Mouse (Mus musculus): Measurements from ENCODE around the gene Mast3.

The Mast3 gene

GRCm38 (mm10) chr8:70804481-70805206 lies at the start of gene Mast3:
Mast3 (minus strand) TSS chr8:70805054.
- DNase-seq (ENCODE audit: low spot score): no peak

GRCm38 (mm10) chr8:70853863-70854262 lies 49.0 kb upstream of the Mast3 start:
- no peak for DNase-seq (ENCODE audit: low spot score)

GRCm38 (mm10) chr8:70852595-70853231 lies 47.9 kb upstream of the Mast3 start:
- no peak for DNase-seq (ENCODE audit: low spot score)

GRCm38 (mm10) chr8:70851837-70852236 lies 47.0 kb upstream of the Mast3 start:
- DNase-seq (ENCODE audit: low spot score): no peak

DNA sequence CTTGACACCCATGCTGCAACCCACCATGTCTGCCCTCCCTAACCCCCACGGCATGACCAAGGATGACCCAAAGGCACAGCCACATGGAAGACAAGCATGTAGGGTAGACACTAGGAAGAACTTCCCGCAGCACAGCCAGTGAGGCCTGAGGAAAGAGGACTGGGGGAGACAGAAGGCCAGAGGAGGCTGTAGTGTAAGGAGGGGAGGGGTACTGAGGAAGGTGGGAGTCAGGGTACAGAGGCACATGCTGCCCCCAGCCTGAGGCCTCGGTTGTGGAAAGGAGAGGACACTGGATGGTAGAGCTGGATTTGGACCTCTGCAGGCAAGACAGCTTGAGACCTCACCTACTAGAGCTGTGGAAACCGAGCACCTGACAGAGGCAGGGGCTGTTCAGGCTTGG lies 46.1 kb upstream of the Mast3 start:
- no peak for DNase-seq (ENCODE audit: low spot score)

DNA sequence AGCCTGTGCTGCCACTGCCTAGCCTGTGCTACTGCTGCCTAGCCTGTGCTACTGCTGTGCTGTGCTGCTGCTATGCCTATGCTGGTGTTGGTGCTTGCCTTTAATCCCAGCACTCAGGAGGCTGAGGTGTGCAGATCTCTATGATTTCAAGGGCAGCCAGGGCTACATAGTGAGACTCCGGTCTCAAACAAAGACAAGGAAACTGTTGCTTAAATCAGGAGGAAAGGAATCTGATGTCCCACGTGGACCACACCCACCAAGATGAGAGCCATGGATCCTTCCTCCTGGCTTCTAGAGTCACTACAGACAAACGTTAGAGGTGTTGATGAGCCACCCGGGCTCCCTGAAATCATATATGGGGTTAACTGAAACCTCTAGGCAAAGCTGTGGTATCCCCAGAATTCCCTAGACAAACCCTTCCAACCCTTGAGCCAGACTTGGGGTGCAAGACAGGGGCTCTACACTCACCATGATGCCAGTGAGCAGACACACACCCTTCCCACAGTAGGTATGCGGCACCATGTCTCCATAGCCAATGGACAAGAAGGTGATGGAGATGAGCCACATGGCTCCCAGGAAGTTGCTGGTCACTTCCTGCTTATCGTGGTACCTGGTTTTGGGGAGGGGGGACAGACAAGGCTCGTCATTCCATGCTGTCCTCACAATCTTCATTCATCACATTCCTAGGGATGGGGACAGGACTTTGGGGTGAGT lies 45.4 kb upstream of the Mast3 start:
- DNase-seq (ENCODE audit: low spot score): no peak

GRCm38 (mm10) chr8:70849333-70849990 lies 44.6 kb upstream of the Mast3 start:
- no peak for DNase-seq (ENCODE audit: low spot score)

DNA sequence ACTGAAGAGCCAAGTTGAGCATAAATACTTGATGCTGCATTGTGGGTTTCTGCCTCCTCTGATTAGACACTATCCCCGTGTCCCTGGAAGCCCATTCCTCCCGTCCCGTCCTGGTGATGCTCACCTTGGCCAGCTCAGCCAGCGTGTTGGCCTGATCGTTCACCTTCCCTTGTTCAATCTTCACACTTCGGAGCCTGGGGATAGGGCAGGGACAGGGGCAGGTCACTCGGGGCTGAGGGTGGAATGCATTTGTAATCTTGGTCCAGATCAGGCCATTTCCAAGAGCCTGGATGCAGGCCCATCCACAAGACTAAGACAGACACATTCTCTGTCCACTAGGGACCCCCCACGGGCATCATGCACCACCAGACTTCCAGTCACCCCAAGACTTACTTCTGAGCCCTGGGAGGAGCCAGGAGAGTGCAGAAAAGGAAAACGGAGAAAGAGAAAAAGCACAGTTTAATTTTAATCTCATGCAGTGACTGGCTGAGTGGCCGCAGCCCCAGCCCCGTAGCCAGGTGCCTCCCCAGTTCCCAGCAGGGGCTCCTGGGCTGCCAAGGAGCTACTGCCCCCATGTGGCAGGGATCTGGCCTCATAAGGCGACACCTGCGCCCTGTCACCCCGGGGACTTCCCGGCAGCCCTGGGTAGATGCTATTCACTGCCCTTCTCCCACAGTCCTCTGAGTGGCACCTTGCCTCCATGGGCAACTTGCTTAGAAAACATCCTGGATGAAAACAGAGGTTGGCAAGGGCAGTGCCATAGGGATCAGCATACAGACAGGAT lies 41.7 kb upstream of the Mast3 start:
- no peak for DNase-seq (ENCODE audit: low spot score)

DNA sequence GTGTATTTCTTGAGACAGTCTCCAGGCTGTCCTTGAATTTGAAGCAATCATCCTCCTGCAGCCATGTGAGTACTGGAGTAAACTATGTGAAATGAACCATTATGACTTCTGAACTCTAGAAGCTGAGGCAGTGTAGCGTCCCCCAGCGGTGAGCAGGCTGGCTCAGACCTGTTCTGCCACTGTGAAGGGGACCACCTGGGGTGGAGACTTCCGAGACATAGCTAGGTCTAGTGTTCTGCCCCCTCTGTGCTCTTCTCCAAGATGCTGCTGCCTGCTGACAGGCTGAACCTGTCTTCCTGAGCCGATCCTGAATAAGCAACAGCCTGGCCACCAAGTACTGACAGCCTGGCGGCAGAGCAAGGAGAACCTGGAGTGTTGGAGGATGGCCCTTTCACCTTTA lies 40.3 kb upstream of the Mast3 start:
- no peak for DNase-seq (ENCODE audit: low spot score)

DNA sequence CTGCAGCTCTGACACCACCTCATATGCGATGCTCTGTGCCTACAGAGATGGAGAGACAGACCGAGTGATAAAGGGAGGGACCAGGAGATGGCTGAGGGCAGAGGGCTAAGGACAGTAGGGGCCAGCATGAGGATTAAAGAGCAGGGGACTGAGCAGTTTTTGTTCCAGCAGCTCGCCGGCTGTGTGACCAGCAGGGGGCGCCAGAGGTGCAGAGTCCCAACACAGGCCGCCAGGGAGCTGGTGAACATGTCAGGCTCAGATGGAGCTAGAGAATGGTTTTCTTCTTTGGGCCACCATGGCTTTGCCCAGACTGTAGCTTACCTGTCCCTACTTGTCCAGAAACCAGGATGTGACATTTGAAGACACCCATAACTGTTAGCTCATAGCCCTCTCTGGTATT lies 39.7 kb upstream of the Mast3 start:
- DNase-seq (ENCODE audit: low spot score): peak; percentile 75

DNA sequence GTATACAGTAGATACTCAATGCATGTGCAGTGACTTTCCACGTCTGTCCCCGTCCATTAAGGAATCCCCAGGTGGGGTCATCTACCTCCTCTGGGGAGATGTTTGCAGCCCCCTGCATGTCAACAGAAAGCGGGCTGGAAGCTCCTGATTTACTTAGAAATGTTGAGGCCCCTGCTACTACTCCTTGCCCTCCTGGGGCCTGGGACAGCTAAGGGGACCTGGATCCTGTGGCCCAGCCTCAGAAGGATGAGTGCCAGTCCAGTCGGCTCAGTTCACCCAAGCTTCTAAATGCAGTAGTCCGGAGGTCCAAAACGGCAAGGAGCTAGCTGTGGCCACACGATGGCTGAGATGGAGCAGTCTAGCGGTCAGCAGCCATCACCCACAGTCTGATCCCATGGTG lies 39.1 kb upstream of the Mast3 start:
- DNase-seq (ENCODE audit: low spot score): no peak

DNA sequence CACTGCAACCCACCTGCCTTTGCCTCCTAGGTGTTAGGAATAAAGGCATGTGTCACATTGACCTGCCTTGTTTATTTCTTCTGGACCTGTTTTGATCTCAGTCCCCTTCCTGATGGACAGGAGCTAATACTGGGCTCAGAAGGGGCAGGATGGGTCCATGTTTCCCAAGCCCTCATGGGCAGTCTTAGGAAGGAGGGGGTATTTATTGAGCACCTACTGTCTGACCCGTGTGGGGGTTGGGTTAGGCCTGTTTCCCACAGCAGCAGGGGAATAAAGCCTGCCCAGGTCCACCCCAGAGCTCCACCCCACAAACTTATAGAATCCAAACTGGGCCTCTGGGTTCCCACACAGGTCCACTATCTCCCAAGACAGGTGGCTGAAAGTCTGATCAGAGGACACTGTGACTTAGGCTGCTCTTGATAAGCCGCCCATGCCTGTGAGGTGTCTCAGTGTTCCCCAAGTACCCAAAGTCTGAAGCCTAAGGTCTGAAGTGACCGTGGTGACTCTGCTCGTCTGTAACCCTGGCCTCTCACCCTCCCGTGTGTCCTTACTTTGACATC lies 38.4 kb upstream of the Mast3 start:
- no peak for DNase-seq (ENCODE audit: low spot score)

GRCm38 (mm10) chr8:70842484-70842883 lies 37.6 kb upstream of the Mast3 start:
- DNase-seq (ENCODE audit: low spot score): no peak

- peak; percentile 89 for DNase-seq (ENCODE audit: low spot score)
These were observed 36.6 kb upstream of the Mast3 start for GRCm38 (mm10) chr8:70841147-70842072.

- no peak for DNase-seq (ENCODE audit: low spot score)
These were observed 35.7 kb upstream of the Mast3 start for GRCm38 (mm10) chr8:70840590-70840989.

- peak; percentile 99 for DNase-seq (ENCODE audit: low spot score)
These were observed 34.8 kb upstream of the Mast3 start, which contains the start of gene Arrdc2 for GRCm38 (mm10) chr8:70839408-70840351. Arrdc2 (minus strand) TSS chr8:70839720.

DNA sequence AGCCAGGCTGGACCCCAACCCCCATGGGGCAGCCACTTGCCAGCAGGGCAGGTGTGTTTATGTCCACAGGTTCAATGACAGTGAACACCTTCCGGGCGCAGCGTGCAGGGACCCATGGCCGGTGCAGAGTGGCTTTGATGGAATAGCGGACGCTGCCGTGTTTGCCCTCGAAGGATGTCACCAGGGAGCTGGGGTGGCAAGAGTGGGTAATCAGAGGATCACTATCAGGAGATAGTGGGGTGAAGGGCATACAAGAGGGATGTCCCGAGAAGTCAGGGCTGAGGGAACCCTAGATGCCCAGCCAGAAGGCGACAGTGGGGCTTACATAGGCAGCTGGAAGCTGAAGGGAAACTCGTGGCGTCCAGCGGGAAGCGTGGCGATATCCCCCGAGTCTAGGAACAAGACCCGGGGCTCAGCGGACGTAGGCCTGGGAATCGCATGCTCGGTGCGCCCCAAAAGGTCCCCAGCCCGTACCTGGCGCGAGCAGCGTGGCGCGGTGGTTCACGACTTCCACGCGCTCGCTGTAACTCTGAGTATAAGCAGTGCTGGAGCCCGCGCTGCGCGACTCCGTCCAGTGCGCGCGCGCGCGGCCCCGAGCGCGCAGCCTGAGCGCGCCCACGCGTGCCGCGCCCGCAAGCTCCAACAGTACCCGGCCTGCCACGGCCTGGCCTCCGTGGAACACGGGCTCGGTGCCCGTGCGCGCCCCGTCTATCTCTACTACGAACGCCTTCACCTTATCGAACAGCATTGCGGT lies 34.0 kb upstream of the Mast3 start:
- DNase-seq (ENCODE audit: low spot score): no peak

GRCm38 (mm10) chr8:70836666-70837065 lies 31.8 kb upstream of the Mast3 start:
- no peak for DNase-seq (ENCODE audit: low spot score)

Measured in layer of hippocampus, adult 9-10 months (tissue).